Mouse (Mus musculus): Measurements from ENCODE around the gene Ppat. TPM values are rescaled to one million over a fixed set of nuclear protein-coding genes. Genes with fewer than 3 reads are reported as not detected.

Ppat gene
- polyA plus RNA-seq, 1 experiment from 2014 or later, result 12.5 TPM

- peak overlapping the region; percentile 74 for H3K4me3 ChIP-seq (ENCODE audit: low read depth, low read length)
- H3K36me3 ChIP-seq (ENCODE audit: control insufficient read depth, insufficient read depth, low read length), result no peaks in the 10 kb centered on the region
- peak overlapping the region; percentile 86 for H3K4me2 ChIP-seq (replicated peaks; ENCODE audit: low read depth)
- TF ChIP-seq CTCF (IDR thresholded peaks at IDR 0.05; ENCODE audit: low read depth), result no peak
- no peak for DNase-seq (ENCODE audit: low spot score)
- H3K27ac ChIP-seq (replicated peaks), result peak overlapping the region; percentile 94
- ATAC-seq (ENCODE audit: low FRiP score, low TSS enrichment), result no peak
- H3K9me3 ChIP-seq (ENCODE audit: control insufficient read depth, low read length), result no peaks in the 10 kb centered on the region
- H3K9ac ChIP-seq (ENCODE audit: low read length), result peak overlapping the region; percentile 87; the same call in 1 of the 2 replicates
- WGBS, result 31% methylated on average over 3 of the region's 3 CpGs
- H3K4me1 ChIP-seq (replicated peaks; ENCODE audit: control insufficient read depth, insufficient read depth), result no peaks in the 10 kb centered on the region
- H3K27me3 ChIP-seq (ENCODE audit: control insufficient read depth, insufficient read depth, low read length), result no peaks in the 10 kb centered on the region
Observed at GRCm38 (mm10) chr5:76906155-76906499, 45.3 kb downstream of the Ppat start.

GRCm38 (mm10) chr5:76905405-76906154 lies 45.8 kb downstream of the Ppat start, which contains the start of gene Aasdh:
Gene Aasdh, minus strand, starts transcription at chr5:76905514.
- Histone ChIP-seq H3K27me3 (ENCODE audit: control insufficient read depth, insufficient read depth, low read length) (no peaks in the 10 kb centered on the region), H3K27ac (replicated peaks) (peak within 1 kb of the TSS; percentile 94), H3K4me1 (replicated peaks; ENCODE audit: control insufficient read depth, insufficient read depth) (no peaks in the 10 kb centered on the region), H3K4me2 (replicated peaks; ENCODE audit: low read depth) (peak within 1 kb of the TSS; percentile 86), H3K4me3 (ENCODE audit: low read depth, low read length) (peak within 1 kb of the TSS; percentile 74), H3K9me3 (ENCODE audit: control insufficient read depth, low read length) (no peaks in the 10 kb centered on the region), H3K9ac (ENCODE audit: low read length) (peak within 1 kb of the TSS; percentile 87), H3K36me3 (ENCODE audit: control insufficient read depth, insufficient read depth, low read length) (no peaks in the 10 kb centered on the region)
- ATAC-seq (ENCODE audit: low FRiP score, low TSS enrichment), result peak; percentile 97
- 1% methylated on average over 47 of the region's 47 CpGs for WGBS
- peak; percentile 99 for DNase-seq (ENCODE audit: low spot score)
- peak; percentile 44 for TF ChIP-seq CTCF (IDR thresholded peaks at IDR 0.05; ENCODE audit: low read depth)
- TF ChIP-seq EP300 (optimal IDR thresholded peaks at IDR 0.05), result no peak

- H3K4me2 ChIP-seq (replicated peaks; ENCODE audit: low read depth), result peak overlapping the region; percentile 86
- H3K9me3 ChIP-seq (ENCODE audit: control insufficient read depth, low read length), result no peaks in the 10 kb centered on the region
- no peaks in the 10 kb centered on the region for H3K27me3 ChIP-seq (ENCODE audit: control insufficient read depth, insufficient read depth, low read length)
- H3K9ac ChIP-seq (ENCODE audit: low read length), result peak overlapping the region; percentile 87
- TF ChIP-seq EP300 (optimal IDR thresholded peaks at IDR 0.05), result no peak
- no peak for TF ChIP-seq CTCF (IDR thresholded peaks at IDR 0.05; ENCODE audit: low read depth)
- DNase-seq (ENCODE audit: low spot score) (no peak), ATAC-seq (ENCODE audit: low FRiP score, low TSS enrichment) (no peak)
- no peaks in the 10 kb centered on the region for H3K4me1 ChIP-seq (replicated peaks; ENCODE audit: control insufficient read depth, insufficient read depth)
- H3K4me3 ChIP-seq (ENCODE audit: low read depth, low read length), result peak overlapping the region; percentile 74
- peak overlapping the region; percentile 94 for H3K27ac ChIP-seq (replicated peaks)
- H3K36me3 ChIP-seq (ENCODE audit: control insufficient read depth, insufficient read depth, low read length), result no peaks in the 10 kb centered on the region
- WGBS, result 2% methylated on average over 19 of the region's 19 CpGs
Observed at GRCm38 (mm10) chr5:76904713-76905404, 46.5 kb downstream of the Ppat start.

GRCm38 (mm10) chr5:76902131-76902530 lies 49.2 kb downstream of the Ppat start:
- H3K27ac ChIP-seq (replicated peaks), result no peak overlapping the region
- H3K4me1 ChIP-seq (replicated peaks; ENCODE audit: control insufficient read depth, insufficient read depth), result no peaks in the 10 kb centered on the region
- WGBS, result 63% methylated on average over 4 of the region's 4 CpGs
- H3K27me3 ChIP-seq (ENCODE audit: control insufficient read depth, insufficient read depth, low read length), result no peaks in the 10 kb centered on the region
- H3K9ac ChIP-seq (ENCODE audit: low read length), result no peak overlapping the region
- ATAC-seq (ENCODE audit: low FRiP score, low TSS enrichment), result no peak
- no peak overlapping the region for H3K4me3 ChIP-seq (ENCODE audit: low read depth, low read length)
- H3K4me2 ChIP-seq (replicated peaks; ENCODE audit: low read depth), result no peak overlapping the region
- H3K36me3 ChIP-seq (ENCODE audit: control insufficient read depth, insufficient read depth, low read length), result no peaks in the 10 kb centered on the region
- no peak for DNase-seq (ENCODE audit: low spot score)
- TF ChIP-seq CTCF (IDR thresholded peaks at IDR 0.05; ENCODE audit: low read depth) (no peak), EP300 (optimal IDR thresholded peaks at IDR 0.05) (no peak)
- H3K9me3 ChIP-seq (ENCODE audit: control insufficient read depth, low read length), result no peaks in the 10 kb centered on the region

- TF ChIP-seq EP300 (optimal IDR thresholded peaks at IDR 0.05) (no peak), CTCF (IDR thresholded peaks at IDR 0.05; ENCODE audit: low read depth) (no peak)
- ATAC-seq (ENCODE audit: low FRiP score, low TSS enrichment) (no peak), DNase-seq (ENCODE audit: low spot score) (no peak)
- no peak overlapping the region for H3K4me3 ChIP-seq (ENCODE audit: low read depth, low read length)
- H3K4me1 ChIP-seq (replicated peaks; ENCODE audit: control insufficient read depth, insufficient read depth), result no peaks in the 10 kb centered on the region
- H3K9me3 ChIP-seq (ENCODE audit: control insufficient read depth, low read length), result no peaks in the 10 kb centered on the region
- no peak overlapping the region for H3K27ac ChIP-seq (replicated peaks)
- no peak overlapping the region for H3K9ac ChIP-seq (ENCODE audit: low read length)
- WGBS, result 88% methylated on average over 2 of the region's 2 CpGs
- peaks cover 8% of the 10 kb centered on the region; the same call in 1 of the 2 replicates for H3K36me3 ChIP-seq (ENCODE audit: control insufficient read depth, insufficient read depth, low read length)
- no peak overlapping the region for H3K4me2 ChIP-seq (replicated peaks; ENCODE audit: low read depth)
- H3K27me3 ChIP-seq (ENCODE audit: control insufficient read depth, insufficient read depth, low read length), result no peaks in the 10 kb centered on the region
Observed at GRCm38 (mm10) chr5:76893084-76893483, 58.3 kb downstream of the Ppat start.

GRCm38 (mm10) chr5:76892608-76893007 lies 58.8 kb downstream of the Ppat start:
- no peak overlapping the region for H3K4me2 ChIP-seq (replicated peaks; ENCODE audit: low read depth)
- no peak for TF ChIP-seq EP300 (optimal IDR thresholded peaks at IDR 0.05)
- TF ChIP-seq CTCF (IDR thresholded peaks at IDR 0.05; ENCODE audit: low read depth), result no peak
- no peaks in the 10 kb centered on the region for H3K4me1 ChIP-seq (replicated peaks; ENCODE audit: control insufficient read depth, insufficient read depth)
- H3K4me3 ChIP-seq (ENCODE audit: low read depth, low read length), result no peak overlapping the region
- DNase-seq (ENCODE audit: low spot score) (no peak), ATAC-seq (ENCODE audit: low FRiP score, low TSS enrichment) (no peak)
- 43% methylated on average over 2 of the region's 2 CpGs for WGBS
- no peak overlapping the region for H3K9ac ChIP-seq (ENCODE audit: low read length)
- no peaks in the 10 kb centered on the region for H3K27me3 ChIP-seq (ENCODE audit: control insufficient read depth, insufficient read depth, low read length)
- H3K27ac ChIP-seq (replicated peaks), result no peak overlapping the region
- H3K9me3 ChIP-seq (ENCODE audit: control insufficient read depth, low read length), result no peaks in the 10 kb centered on the region
- H3K36me3 ChIP-seq (ENCODE audit: control insufficient read depth, insufficient read depth, low read length), result peaks cover 8% of the 10 kb centered on the region; the same call in 1 of the 2 replicates
